Mouse (Mus musculus) thymus, adult 2 months (tissue): ENCODE results near the gene Klhdc2. TPM values are rescaled to one million over a fixed set of nuclear protein-coding genes. Genes with fewer than 3 reads are reported as not detected.

Source experiments
- DNase-seq: peaks from one replicate; pipeline ENCODE4 v3.0.0; 2021
- H3K27ac ChIP-seq: fragments of 200-500 bp; 2 replicates; pipeline ENCODE4 v1.5.1; 2012; ENCODE audit warnings: low read length, control low read depth; ENCODE audit not compliant: control insufficient read depth, insufficient read depth
- H3K27me3 ChIP-seq: fragments of 200-500 bp; 2 replicates; pipeline ENCODE4 v1.6.1; 2012; ENCODE audit warnings: mild to moderate bottlenecking, low read length, moderate library complexity, mixed read lengths; ENCODE audit not compliant: control insufficient read depth, insufficient read depth
- H3K36me3 ChIP-seq: fragments of 200-500 bp; 2 replicates; pipeline ENCODE4 v1.6.1; 2012; ENCODE audit warnings: mild to moderate bottlenecking, low read length, moderate library complexity; ENCODE audit not compliant: control insufficient read depth, insufficient read depth
- H3K4me1 ChIP-seq: fragments of 200-500 bp; replicated peaks from 2 replicates; pipeline ENCODE4 v1.6.1; 2012; ENCODE audit warnings: low read length; ENCODE audit not compliant: control insufficient read depth, insufficient read depth
- H3K4me3 ChIP-seq: fragments of 200-500 bp; 2 replicates; pipeline ENCODE4 v1.5.1; 2012; ENCODE audit warnings: mild to moderate bottlenecking, low read length, control low read depth, moderate library complexity; ENCODE audit not compliant: control insufficient read depth, insufficient read depth
- CTCF ChIP-seq: fragments of 200-500 bp; IDR thresholded peaks from 2 replicates; pipeline ENCODE4 v1.5.1; 2012; ENCODE audit warnings: mild to moderate bottlenecking, control low read depth, low read length, moderate library complexity, borderline replicate concordance; ENCODE audit not compliant: control insufficient read depth, poor library complexity, insufficient read depth; ENCODE audit errors: extremely low read depth
- POLR2A ChIP-seq: fragments of 200-500 bp; IDR thresholded peaks from 2 replicates; pipeline ENCODE4 v1.6.1; 2012; ENCODE audit warnings: mild to moderate bottlenecking, low read length, control low read depth, moderate library complexity; ENCODE audit not compliant: control insufficient read depth, poor library complexity, insufficient read depth; ENCODE audit errors: extremely low read depth
- WGBS: fragments of 180-500 bp; shearing (Covaris S2); methylation state at CpG from one replicate; pipeline ENCODE4 v1.1.7; 2018; 5-methylcytosine and 5-hydroxymethylcytosine counted together
- polyA plus RNA-seq: library from polyadenylated mRNA; depleted of rRNA; stranded (reverse); fragments of >200 nt; gene quantifications from 2 replicates; pipeline ENCODE4 v1.2.3, GENCODE M21; 2012; rRNA removed

Klhdc2 gene
- polyA plus RNA-seq, 1 experiment, result 20.0 TPM

GRCm38 (mm10) chr12:69349928-69350327 lies 53.4 kb downstream of the Klhdc2 start:
- Histone ChIP-seq H3K4me1 (no peaks in the 10 kb centered on the region), H3K36me3 (peaks cover 62% of the 10 kb centered on the region), H3K27me3 (no peaks in the 10 kb centered on the region), H3K4me3 (no peak overlapping the region), H3K27ac (no peak overlapping the region)
- TF ChIP-seq CTCF, result no peak
- no peak for TF ChIP-seq POLR2A
- DNase-seq, result no peak
- WGBS, result 93% methylated on average over 2 of the region's 2 CpGs

- H3K4me1 ChIP-seq, result no peaks in the 10 kb centered on the region
- H3K27me3 ChIP-seq, result no peaks in the 10 kb centered on the region
- no peak overlapping the region for H3K4me3 ChIP-seq
- 92% methylated on average over 1 of the region's 1 CpGs for WGBS
- TF ChIP-seq POLR2A, result no peak
- TF ChIP-seq CTCF, result no peak
- DNase-seq, result no peak
- H3K36me3 ChIP-seq, result peaks cover 52% of the 10 kb centered on the region
- no peak overlapping the region for H3K27ac ChIP-seq
Observed at GRCm38 (mm10) chr12:69351685-69352084, 55.2 kb downstream of the Klhdc2 start.

GRCm38 (mm10) chr12:69356546-69357299 lies 60.2 kb downstream of the Klhdc2 start, which contains the start of gene Nemf:
Nemf (minus strand) TSS chr12:69357165.
- WGBS, result 1% methylated on average over 45 of the region's 50 CpGs
- H3K36me3 ChIP-seq, result peaks cover 13% of the 10 kb centered on the region
- no peaks in the 10 kb centered on the region for H3K4me1 ChIP-seq
- DNase-seq, result peak; percentile 79
- peak within 1 kb of the TSS; percentile 87 for H3K4me3 ChIP-seq
- peak; percentile 66 for TF ChIP-seq POLR2A
- TF ChIP-seq CTCF, result no peak
- no peaks in the 10 kb centered on the region for H3K27me3 ChIP-seq
- H3K27ac ChIP-seq, result no peak within 1 kb of the TSS

DNA sequence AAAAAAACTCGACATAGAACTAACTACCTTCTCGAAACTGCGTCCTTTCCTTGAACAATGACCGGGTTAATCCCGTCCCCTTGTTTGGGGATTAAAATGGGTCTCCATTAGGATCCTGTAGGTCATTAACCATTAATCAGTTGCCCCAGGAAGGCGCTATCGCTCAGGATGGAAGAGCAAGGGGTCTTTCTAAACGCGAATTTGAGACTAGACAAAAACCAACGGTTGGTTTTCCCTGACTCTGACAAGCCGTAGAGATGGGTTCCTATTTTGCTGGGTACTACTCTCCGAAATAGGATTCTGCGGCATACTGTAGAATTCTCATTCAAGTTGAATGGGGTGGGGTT lies 60.8 kb downstream of the Klhdc2 start:
- no peak for DNase-seq
- Histone ChIP-seq H3K36me3 (peaks cover 7% of the 10 kb centered on the region), H3K4me1 (peaks cover under 1% of the 10 kb centered on the region; the same call in 1 of the 2 replicates), H3K27me3 (no peaks in the 10 kb centered on the region), H3K27ac (no peak overlapping the region), H3K4me3 (peak overlapping the region; percentile 6; the same call in 1 of the 2 replicates)
- TF ChIP-seq POLR2A, result no peak
- TF ChIP-seq CTCF, result no peak
- WGBS, result 5% methylated on average over 13 of the region's 13 CpGs

Other genes with a start within 250 kb of the Klhdc2 start
- gene Rps29, start 137.5 kb upstream of the Klhdc2 start, polyA plus RNA-seq, result 1,765 and 2,152 TPM in 2 replicates
- 6.5 and 11.1 TPM in 2 replicates for gene Lrr1, start 127.9 kb upstream of the Klhdc2 start, polyA plus RNA-seq
- gene Rpl36al, start 112.6 kb upstream of the Klhdc2 start, polyA plus RNA-seq, result 153 and 166 TPM in 2 replicates
- 21.5 and 21.8 TPM in 2 replicates for gene Mgat2, start 112.5 kb upstream of the Klhdc2 start, polyA plus RNA-seq
- gene Gm49383, start 99.6 kb upstream of the Klhdc2 start, polyA plus RNA-seq, result 5.5 and 9.5 TPM in 2 replicates
- 4.8 TPM in 2 replicates for gene Dnaaf2, start 98.3 kb upstream of the Klhdc2 start, polyA plus RNA-seq
- 0.36 and 1.3 TPM in 2 replicates for gene Gm49384, start 92.4 kb upstream of the Klhdc2 start, polyA plus RNA-seq
- gene Pole2, start 68.5 kb upstream of the Klhdc2 start, polyA plus RNA-seq, result 16.5 and 16.9 TPM in 2 replicates
- 1.2 and 1.4 TPM in 2 replicates for gene Klhdc1, start 55.5 kb upstream of the Klhdc2 start, polyA plus RNA-seq
- gene Nemf, start 60.5 kb downstream of the Klhdc2 start, polyA plus RNA-seq, result 7.3 and 8.5 TPM in 2 replicates
- 226 and 341 TPM in 2 replicates for gene Arf6, start 75.5 kb downstream of the Klhdc2 start, polyA plus RNA-seq
- 1.1 and 2.8 TPM in 2 replicates for gene Gm9887, start 75.8 kb downstream of the Klhdc2 start, polyA plus RNA-seq